Mouse (Mus musculus): ENCODE data around the gene Alcam.

Alcam gene

GRCm38 (mm10) chr16:52443055-52443454, 10.8 kb downstream of the Alcam start:
- DNase-seq (ENCODE audit: low spot score) = no peak

GRCm38 (mm10) chr16:52439600-52439999, 14.3 kb downstream of the Alcam start:
- no peak for DNase-seq (ENCODE audit: low spot score)

DNA sequence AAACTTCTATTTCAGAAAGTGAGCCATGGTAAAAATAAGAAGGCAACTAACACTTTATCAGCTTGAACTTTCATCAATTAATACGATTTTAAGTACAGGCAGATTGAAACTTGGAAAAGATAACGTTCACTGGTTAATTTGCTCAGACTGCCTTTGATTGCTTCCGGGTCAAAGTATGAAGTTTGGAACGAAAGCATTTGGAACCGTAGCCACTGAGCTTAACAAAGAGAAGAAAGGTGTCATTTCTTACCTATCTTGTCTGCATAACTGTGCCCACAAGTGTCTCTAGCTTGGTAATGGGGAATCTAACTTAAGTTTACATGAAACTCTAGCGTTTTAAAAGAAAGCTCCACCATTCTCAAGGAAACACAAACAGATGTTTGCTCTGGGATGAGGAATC, 14.9 kb downstream of the Alcam start:
- DNase-seq (ENCODE audit: low spot score) = no peak

DNA sequence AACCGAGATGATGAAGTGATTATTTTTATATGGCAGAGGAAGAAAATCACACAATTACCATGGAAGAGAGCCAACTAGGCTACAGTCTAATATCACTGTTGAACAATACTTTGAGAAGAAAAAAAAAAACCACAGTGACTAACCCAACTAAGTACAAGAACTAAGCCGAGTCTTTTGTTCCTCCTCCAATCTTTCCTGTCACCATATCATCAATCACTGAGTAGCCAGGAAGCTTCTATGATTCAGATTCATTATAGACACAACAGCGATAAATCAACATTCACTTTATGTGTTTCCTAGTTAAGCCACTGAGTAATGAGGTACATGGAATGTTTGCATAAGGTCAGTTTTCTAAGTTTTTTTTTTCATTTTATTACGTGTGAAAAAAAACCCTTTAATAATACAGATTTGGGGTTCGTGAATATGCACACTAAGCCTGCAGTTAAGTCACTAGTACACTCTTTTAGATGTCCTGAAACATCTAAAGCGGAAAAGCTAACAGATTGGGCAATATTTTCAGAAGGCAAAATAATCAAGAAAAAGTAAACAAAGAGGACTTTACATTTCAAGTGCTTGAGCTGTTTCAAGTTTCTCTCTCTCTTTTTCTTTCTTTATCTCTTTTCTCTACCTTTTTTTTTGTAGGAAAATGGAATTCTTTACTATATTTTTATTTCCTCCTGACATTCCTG, 15.5 kb downstream of the Alcam start:
- no peak for DNase-seq (ENCODE audit: low spot score)

DNA sequence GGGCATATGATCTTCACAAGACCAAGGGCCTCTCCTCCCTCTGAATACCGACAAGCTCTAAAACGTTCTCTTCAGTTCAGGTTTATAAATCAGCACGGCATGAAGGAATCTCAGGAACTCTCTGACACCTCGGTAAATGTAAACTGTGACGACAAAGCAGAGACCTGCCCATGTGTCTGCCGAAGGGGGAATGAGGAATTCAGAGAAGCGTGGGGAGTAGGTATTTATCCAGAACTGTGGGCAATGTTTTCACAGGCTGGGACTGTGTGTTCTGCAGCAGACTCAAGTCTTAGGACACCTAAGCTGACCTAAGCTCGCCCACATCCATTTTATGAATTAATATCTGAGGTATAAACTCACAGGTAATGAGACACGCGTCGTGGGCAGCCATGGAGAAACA, 20.7 kb downstream of the Alcam start:
- no peak for DNase-seq (ENCODE audit: low spot score)

GRCm38 (mm10) chr16:52432072-52432471, 21.8 kb downstream of the Alcam start:
- no peak for DNase-seq (ENCODE audit: low spot score)

DNA sequence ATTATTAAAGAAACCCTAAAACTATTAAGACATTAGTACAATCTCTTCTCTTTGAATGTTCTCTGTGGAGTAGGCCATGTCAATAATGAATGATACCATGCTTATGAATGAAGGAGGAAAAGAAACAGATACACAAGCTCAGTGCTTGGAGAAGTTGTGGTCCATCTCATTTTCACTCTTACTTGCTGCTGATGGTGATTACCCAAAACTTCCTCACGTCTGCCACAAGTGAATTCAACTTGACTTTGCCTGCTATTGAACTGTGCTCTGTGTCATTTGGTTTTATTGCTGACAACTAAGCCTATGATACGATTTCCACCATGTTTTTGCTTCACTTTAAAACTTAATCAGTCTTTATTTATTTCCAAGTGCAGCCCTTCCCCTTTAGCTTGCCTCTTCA, 22.3 kb downstream of the Alcam start:
- DNase-seq (ENCODE audit: low spot score) = no peak

DNA sequence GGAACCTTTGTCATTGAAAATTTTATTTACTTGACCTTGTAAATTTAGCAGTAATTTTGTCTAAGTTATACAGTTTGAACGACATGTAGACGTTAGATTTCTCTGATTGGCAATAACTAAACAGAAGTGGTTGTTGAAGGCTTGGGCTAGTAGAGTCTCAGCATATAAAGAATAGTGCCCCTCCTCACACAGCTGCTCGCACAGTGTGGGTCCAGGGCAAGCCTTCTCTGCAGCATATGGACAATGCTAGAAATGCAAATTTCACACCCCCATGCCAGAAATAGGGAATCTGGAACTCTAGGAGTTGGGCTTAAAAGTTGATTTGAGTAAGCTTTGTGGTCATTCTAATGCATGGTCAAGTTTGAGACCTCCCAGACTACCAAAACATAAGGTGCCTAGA, 23.8 kb downstream of the Alcam start:
- DNase-seq (ENCODE audit: low spot score) = no peak

- no peak for DNase-seq (ENCODE audit: low spot score)
Measured at GRCm38 (mm10) chr16:52429661-52430060, 24.2 kb downstream of the Alcam start.

GRCm38 (mm10) chr16:52428505-52428904, 25.4 kb downstream of the Alcam start:
- no peak for DNase-seq (ENCODE audit: low spot score)

DNA sequence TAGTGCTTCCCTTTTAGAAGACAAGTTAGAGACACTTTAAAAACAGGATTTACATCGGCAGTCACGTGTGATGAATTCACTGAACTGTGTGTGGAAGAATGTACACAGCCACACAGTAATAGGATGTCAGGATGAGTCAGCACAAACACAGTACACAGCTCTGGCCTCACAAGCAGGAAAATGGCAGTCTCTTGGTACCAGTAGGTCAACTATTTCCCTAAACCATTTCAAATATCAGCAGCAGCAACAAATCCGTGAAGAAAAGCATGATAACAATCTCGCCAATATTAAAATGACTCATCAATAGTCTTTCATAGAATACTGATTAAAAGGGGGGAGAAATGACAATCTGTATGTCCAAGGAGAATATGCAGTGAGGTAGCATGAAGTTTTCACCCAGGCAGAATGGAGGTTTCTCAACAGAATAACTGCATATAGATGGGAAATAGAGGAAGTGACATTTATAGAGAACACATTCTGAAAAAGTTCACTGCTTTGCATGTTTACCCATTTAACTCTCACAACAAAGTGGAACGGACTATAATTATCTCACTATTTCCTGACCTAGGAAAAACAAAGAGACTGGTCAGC, 35.2 kb downstream of the Alcam start:
- no peak for DNase-seq (ENCODE audit: low spot score)

GRCm38 (mm10) chr16:52417982-52418381, 35.9 kb downstream of the Alcam start:
- DNase-seq (ENCODE audit: low spot score) = no peak

- DNase-seq (ENCODE audit: low spot score) = no peak
Measured at GRCm38 (mm10) chr16:52417146-52417545, 36.7 kb downstream of the Alcam start.

DNA sequence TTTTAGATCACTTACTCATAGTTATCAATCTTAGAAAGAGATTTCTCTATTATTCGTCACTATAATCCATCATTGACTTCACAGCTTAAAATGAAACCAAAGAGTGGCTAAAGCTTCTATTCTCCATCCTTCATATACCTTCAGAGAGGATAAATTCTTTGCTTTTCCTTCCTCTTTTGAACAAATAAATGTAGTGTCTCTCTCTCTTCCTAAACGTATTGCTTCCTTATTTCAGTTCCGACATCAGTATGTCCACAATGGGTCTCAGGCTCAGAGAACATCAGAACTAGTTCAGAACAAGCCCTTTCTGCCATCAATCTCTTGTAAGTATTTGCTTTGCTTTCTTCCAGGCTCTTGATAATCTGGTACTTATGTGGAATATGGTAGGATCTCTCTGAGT, 40.2 kb downstream of the Alcam start:
- DNase-seq (ENCODE audit: low spot score) = no peak

DNA sequence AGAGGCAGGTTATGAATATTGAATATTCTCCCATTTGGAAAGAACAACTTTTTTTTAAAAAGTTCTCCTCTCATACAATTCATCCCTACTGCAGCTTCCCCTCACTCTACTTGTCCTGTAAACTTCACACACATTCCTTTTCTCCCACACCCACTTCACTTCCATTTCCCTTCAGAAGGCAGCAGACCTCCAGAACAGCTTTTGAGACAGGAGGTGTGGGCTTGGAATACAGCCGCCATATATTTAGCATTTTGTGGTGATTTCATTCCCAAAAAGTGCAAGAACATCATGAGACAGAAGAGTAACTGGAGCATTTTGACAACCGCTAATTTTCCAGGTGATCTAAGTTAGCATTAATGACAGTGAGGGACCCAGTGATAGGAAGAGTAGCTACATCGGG, 47.8 kb downstream of the Alcam start:
- no peak for DNase-seq (ENCODE audit: low spot score)

GRCm38 (mm10) chr16:52405272-52405671, 48.6 kb downstream of the Alcam start:
- no peak for DNase-seq (ENCODE audit: low spot score)

DNA sequence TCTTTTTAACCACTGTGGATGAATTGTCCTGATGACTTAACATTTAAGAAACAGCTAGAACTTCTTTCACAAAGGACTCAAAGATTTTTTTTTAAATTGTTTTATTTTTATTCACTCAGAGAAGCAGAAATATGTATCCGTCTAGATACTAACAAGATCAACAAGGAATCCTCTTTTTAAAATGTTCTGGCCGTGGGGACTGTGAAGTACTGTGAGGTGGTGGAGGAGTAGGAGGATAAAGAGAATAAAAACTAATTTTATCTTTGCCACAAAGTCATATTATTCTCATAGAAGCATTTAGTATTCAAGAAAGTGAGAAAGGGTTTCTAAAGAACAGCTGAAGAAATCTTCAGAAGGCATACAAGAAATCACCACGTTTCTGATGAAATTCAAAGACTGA, 54.8 kb downstream of the Alcam start:
- no peak for DNase-seq (ENCODE audit: low spot score)

DNA sequence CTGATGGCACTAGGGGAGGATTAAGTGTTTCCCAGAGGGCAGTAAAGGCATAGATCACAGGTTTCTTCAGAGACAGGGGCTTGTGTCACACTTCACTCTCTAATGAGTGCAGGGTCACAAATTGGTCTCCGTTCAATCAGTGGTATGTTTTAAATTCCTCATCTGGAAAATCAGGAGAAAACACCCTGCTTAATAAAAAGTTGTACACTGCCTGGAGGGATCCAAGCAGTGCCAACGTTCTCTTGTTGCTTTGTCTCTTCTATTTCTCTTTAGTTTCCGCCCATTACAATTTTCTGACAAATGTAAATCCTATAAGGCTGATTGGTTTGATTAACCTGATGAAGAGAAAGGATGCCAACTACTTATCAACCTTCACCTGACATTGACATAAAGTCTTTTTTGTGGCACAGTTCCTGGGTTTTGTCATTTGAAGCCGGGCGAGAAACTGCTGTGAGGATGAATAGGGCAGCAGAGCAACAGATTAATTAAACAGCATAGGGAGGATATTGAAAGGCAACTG, 67.0 kb downstream of the Alcam start:
- DNase-seq (ENCODE audit: low spot score) = no peak

GRCm38 (mm10) chr16:52383456-52384185, 70.3 kb downstream of the Alcam start:
- no peak for DNase-seq (ENCODE audit: low spot score)

- DNase-seq (ENCODE audit: low spot score) = no peak
Measured at GRCm38 (mm10) chr16:52378811-52379597, 74.9 kb downstream of the Alcam start.

GRCm38 (mm10) chr16:52376827-52377226, 77.0 kb downstream of the Alcam start:
- no peak for DNase-seq (ENCODE audit: low spot score)

DNA sequence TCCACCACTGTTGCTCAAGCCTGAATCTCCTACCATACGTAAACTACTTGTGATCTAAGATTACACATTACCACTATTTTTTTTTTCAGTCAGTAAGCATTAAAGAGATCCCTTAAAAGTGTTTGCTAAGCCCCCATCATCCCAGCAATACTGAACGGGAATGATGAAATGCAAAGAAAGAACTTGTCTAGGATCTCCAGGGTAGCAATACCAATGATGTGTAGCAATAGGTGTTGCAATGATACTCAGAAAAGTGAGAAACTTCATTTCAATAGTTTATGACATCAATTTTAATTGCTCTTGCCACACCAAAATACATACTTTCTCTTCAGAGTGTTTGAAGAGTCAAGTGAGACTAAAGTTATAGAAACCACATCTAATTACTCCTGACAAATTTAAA, 81.9 kb downstream of the Alcam start:
- no peak for DNase-seq (ENCODE audit: low spot score)

Measured in retina, embryonic 14.5 days (tissue).